Mouse (Mus musculus) adrenal gland, adult (tissue): ENCODE data around the gene Gm12887.

Experiments used
- DNase-seq, 2 experiments: peaks; one replicate each; pipeline ENCODE4 v3.0.0; 2022 to 2023; ENCODE audit warnings: low spot score in 1 of 2; ENCODE audit not compliant: inconsistent age in 2 of 2

Gene Gm12887

GRCm38 (mm10) chr4:121622003-121622402 is at the start of gene Gm12887:
Gm12887 (minus strand) TSS chr4:121622103.
- no peak for DNase-seq

GRCm38 (mm10) chr4:121657040-121657439 is 35.1 kb upstream of the Gm12887 start:
- no peak for DNase-seq
